8 mouse cellular contexts compared by ENCODE assay signal in the genomic region with DNA sequence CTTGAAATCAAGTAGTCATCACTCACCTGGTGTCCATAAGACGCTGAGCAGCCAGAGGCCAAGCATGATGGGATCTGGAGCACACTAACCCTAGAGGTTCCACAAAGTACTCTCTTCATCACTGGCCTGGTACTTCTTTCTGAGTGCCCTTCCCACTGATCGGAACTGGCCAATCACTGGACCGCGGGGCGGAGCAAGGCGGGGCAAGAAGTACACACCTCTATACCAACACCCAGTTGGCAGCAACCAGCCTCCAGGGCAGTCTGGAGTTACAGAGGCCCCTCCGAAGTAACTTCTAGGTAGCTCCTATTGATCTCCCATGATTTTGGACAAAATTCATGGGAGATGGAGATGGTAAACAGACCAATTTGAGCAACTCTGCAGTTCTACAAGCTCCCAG. TPM values are rescaled to one million over a fixed set of nuclear protein-coding genes. Genes with fewer than 3 reads are reported as not detected.
DNase-seq lines count a peak whose midpoint lies in the region; ATAC-seq lines count a peak whose summit lies in the region.

TSS of gene Adam8 (minus strand) at position 157 of the 400 bp plus-strand sequence.

- peak; percentile 54 for DNase-seq in ovary, postnatal 36 days (ENCODE audit: low spot score)
- no peak for DNase-seq in ovary, postnatal 10 days (ENCODE audit: low spot score)
- peak; percentile 44 for DNase-seq in c-Kit-positive CD71-positive TER-119-negative erythroid progenitor cells, embryonic 14.5 days (ENCODE audit: low read depth)
- peak; percentile 60 for DNase-seq in liver
- no peak for DNase-seq in layer of hippocampus, adult 18-20 months (ENCODE audit: low spot score in 2 of 2)
- no peak for DNase-seq in left cerebral cortex, adult 11 months (ENCODE audit: low spot score)

- ATAC-seq in neutrophil, adult 5-6 weeks (ENCODE audit: extremely low read depth, insufficient number of reproducible peaks, low FRiP score, poor library complexity, severe bottlenecking) = peak; percentile 92
- no peak for ATAC-seq in cerebellum, adult (ENCODE audit: insufficient number of reproducible peaks, low FRiP score, low TSS enrichment)

RNA-seq across cellular contexts. Expression of gene Adam8, which starts in this region (rescaled TPM):
- 217 and 224 TPM in 2 replicates for total RNA-seq in neutrophil, adult 5-6 weeks (2017)
- total RNA-seq in layer of hippocampus, adult 18-20 months (2021) = 1 to 10 TPM; 3.2 to 4.7 TPM

Comparison
In these comparisons a context has a peak if more than half of its experiments do, and no peak if none do; other contexts are left out.
1. RNA of gene Adam8 (total RNA-seq): 217 to 224 TPM in neutrophil, adult 5-6 weeks; 3.2 to 4.7 TPM in layer of hippocampus, adult 18-20 months; every median in the first group is over 10 times any median in the second.
2. DNase-seq: peak in ovary, postnatal 36 days (single experiment), c-Kit-positive CD71-positive TER-119-negative erythroid progenitor cells, embryonic 14.5 days (single experiment) and liver (single experiment); none in ovary, postnatal 10 days (single experiment), layer of hippocampus, adult 18-20 months (0 of 2) and left cerebral cortex, adult 11 months (single experiment).